Mouse (Mus musculus) spleen, postnatal 14 days (tissue): ENCODE data around the gene Hoxc10.

Experiments
- DNase-seq, 2 experiments: peaks; one replicate each; pipeline ENCODE4 v3.0.0; 2021 to 2022; ENCODE audit warnings: low spot score in 2 of 2

Gene Hoxc10

GRCm38 (mm10) chr15:103011928-103012486, 45.4 kb downstream of the Hoxc10 start:
- DNase-seq = no peak

GRCm38 (mm10) chr15:103013238-103013984, 46.8 kb downstream of the Hoxc10 start:
- DNase-seq = no peak

DNA sequence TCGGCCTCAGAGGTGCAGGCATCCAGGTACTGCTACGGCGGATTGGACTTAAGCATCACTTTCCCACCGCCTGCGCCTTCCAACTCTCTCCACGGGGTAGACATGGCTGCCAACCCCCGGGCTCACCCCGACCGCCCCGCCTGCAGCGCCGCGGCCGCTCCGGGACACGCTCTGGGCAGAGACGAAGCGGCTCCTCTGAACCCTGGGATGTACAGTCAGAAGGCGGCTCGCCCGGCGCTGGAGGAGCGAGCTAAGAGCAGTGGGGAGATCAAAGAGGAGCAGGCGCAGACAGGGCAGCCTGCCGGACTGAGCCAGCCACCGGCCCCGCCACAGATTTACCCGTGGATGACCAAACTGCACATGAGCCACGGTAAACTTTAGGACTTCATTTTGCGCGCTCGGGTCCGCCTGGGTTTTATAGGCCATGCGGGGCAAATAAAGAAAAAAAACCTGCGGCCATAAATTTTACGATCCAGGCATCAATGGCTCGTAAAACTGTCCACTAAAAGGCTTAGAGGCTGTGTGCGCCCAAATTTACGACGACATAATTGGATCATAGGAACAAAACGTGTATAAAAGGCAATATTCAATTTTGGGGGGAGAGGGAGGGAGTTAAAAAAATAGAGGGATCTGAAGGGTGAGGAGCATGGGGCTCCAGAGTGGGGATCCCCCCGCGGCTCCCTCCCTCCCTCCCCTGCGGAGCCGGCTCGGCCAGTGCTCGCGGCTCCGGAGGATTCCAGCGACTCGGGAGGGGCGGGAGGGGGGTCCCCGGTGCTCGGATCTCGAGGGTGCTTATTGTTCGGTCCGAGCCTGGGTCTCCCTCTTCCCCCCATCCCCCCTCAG, 47.8 kb downstream of the Hoxc10 start:
- no peak for DNase-seq

DNA sequence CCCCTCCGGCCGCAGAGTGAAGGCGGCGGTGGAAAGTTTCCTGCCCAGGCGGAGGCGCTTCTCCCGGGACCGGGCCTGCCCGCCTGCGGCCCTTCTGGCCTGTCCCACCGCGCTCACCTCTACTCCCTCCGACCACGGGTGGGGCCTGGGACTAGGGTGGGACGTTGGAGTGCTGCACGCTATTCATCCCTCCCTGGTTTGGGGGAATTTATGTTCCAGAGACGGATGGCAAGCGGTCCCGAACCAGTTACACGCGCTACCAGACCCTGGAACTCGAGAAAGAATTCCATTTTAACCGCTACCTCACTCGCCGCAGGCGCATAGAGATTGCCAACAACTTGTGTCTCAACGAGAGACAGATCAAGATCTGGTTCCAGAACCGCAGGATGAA, 48.4 kb downstream of the Hoxc10 start:
- DNase-seq = no peak

GRCm38 (mm10) chr15:103015406-103016166, 49.0 kb downstream of the Hoxc10 start:
- DNase-seq = no peak

- DNase-seq = no peak
Observed at GRCm38 (mm10) chr15:103018636-103019035, 52.0 kb downstream of the Hoxc10 start, which contains the start of gene Hoxc4. Gene Hoxc4 (plus strand): TSS chr15:103018934.

- no peak for DNase-seq
Observed at GRCm38 (mm10) chr15:103020899-103021418, 54.4 kb downstream of the Hoxc10 start.
